Mouse (Mus musculus) left cerebral cortex, postnatal 36 days (tissue): ENCODE measurements at regions not wholly inside any gene's neighbourhood (a gene's known extent, or its start where the extent isn't known, plus 50 kb on each side); places are given as distances from the start of the nearest gene placed in this dataset.

Source experiments
- DNase-seq, 2 experiments: peaks; one replicate each; pipeline ENCODE4 v3.0.0; 2021 to 2022; ENCODE audit warnings: low spot score in 2 of 2, mixed read lengths in 1 of 2
- intact Hi-C: fragments of 180-260 bp; cut with DNase I; formaldehyde crosslinking; loops from one replicate; pipeline ENCODE4 v1.15.1; 2025

DNA sequence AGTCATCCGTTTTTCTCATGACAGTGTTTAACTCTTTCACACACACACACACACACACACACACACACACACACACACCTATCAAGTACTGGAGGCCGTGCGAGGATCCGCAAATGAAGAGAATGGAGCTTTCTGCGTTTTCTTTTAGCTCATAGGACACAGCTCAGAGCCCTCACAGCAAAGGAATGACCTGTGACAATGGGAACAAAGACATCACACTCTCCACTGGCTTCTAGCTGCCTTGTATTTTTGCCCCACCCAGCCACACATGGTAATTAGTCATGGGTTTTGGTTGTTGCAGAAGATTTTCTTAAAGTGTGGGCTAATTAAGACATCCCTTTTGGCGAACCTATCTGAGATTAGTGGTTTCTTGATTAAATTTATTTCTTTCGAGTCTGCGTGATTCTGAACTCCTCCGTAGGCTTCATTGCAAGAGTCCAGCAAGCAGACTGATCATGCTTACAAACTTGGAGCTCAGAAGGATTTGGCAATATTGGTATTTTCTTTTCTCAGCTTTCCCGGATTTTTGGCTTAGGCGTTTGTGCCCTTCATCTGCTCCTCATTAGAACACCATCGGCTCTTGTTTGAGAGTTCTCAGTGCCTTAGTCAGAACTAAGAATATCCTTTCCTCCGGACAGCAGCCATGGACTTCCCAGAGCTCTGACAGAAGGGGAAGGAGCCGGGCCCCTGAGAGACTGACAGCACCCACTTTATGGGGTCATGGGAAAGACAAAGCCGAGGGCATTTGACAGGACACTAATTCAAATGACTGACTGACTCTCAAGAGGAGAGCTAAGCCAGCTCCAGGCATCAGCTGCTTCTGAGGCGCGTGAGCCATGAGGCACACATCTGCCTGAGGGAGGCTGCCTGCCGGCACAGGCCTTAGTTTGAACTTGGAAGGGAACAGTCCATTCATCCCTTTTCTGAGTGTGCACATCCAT lies 158.8 kb downstream of the Cxcl12 start:
- DNase-seq, result no peak
- intact Hi-C loops, result no loop called here

DNA sequence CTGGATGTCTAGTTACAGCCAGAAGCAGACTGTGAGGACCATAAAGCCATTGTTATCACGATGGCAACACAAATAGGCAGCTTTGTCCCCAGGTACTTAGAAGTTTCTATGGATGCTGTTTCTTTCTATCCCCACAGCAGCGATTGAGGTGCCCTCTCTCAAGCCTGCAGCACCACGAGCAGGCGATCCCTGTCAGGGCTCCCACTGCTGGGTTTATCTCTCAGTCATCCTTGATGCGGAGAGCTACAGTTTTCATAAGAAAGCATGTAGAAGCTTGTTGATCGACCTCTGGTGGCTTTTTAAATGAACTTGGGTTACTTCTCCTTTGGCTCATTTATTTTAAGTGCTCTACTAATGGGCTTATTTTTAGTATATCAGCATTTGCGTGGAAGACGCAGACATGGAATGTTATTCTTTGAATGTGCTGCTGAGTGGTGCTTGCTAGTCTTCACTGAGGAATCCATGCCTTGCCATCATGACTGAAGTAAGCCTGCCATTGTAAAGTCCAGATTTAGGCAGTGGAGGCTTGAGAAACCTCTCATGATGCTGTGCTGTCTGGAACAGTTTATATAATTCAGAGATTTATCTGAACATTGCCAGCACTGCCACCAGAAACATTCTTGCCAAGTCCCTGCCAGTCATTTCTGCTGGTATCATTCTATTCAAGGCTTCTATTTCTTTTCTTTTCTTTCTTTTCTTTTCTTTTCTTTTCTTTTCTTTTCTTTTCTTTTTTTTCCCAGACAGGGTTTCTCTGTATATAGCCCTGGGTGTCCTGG lies 161.0 kb downstream of the Cxcl12 start:
- intact Hi-C loops, result no loop called here

DNA sequence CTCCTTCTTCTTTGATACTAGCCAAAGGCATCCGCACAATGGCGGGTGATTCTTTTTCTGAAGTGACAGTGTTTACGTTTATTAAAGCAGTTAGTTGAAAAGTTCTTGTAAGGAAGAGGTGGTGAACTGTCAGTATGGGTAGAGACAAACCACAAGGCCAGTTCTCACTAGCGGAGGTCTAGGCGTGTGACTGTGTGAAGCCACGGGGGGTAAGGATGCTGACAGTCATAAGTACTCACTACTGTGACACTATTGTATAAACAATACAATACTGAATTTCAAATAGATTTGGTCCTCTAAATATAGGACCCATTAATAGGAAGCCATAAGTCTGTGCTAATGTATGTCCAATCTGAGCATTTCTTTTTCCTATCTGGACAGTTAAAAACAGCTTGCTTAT lies 161.9 kb downstream of the Cxcl12 start:
- no peak for DNase-seq

More for the DNA sequence above, 161.0 kb downstream of the Cxcl12 start:
- no peak for DNase-seq

DNA sequence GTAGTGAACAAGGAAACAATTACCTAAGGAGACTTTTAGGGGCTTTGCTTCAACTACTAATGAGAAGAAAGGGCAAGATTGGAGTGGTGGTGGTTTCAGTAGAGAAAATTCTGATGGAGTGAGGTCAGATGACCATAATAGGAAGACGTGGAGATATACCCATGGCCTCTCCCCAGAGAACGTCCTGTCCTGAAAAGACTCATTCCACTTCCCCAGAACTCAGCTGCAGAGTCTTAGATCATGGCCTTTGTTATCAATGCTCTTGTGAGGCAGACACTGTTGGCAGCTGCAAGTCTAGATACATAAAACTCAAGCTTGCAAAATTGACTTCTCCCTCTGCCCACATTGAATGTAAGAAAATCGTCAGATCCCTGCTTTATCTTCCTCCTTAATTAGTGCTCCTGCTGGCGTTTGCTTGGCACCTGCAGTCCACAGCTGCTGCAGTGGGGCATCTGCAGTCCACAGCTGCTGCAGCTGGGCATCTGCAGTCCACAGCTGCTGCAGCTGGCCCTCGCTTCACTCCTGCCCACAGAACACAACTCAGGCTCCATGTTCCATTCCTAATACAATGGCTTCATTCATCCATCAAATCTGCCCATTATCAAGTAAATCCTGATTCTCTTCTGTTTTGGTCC lies 162.5 kb downstream of the Cxcl12 start:
- intact Hi-C loops, result no loop called here
- no peak for DNase-seq

More for the DNA sequence above, 161.9 kb downstream of the Cxcl12 start:
- intact Hi-C loops, result no loop called here

DNA sequence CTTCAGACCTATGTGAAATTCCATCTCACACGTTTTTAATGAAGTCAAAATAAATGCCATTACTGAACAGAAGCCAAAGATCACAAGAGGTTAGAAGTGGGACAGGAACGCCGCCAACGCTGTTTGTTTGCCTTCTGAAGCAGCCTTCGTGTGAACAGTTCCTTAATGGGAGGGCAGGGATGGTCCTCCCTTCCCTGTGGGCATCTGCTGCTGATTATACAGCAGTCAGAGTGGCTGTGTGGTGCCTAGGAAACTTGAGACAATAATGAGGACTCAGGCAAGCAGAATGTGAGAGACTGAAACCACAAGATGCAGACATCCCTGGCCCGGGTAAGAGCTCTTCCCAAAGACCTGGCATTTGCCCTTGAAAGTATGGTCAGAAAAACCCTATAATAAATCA lies 164.3 kb downstream of the Cxcl12 start:
- DNase-seq, result no peak
- intact Hi-C loops, result no loop called here

DNA sequence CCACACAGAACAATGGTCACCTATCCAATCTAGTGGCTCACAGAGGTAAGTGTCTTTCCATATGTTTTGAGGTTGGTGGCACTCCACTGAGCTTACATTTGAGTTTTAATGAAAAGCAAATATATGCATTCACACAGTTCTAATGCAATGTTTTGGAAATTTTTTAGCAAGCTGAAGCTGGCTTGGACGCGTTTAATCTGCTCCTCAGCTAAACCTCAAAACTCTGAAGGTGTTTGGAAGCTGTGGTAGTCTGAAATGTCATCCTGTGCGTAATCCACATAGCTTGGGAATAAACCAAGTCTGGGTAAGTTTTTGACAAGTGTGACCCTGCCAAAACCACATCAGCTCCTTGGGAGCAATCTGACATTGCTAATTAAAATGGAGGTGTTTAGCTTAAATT lies 173.8 kb downstream of the Cxcl12 start:
- intact Hi-C loops, result no loop called here
- DNase-seq, result no peak

DNA sequence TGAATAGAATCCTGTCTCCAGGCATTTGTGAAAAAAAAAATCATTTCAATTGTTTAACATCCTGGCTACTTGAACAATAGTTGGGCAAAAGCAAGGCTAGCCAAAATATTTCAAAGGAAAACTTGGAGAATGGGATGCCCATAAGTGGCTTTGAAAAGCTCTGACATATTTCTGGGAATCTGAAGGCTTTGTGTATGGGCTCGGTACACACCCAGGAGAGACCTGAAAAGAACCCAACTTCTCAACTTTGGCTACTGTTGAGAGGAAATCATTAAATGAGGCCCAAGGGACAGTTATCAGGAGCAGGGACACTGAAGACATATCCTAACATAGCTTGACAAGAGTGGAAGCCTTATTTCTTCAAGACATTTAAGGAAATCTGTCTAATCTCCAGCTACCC lies 179.0 kb downstream of the Cxcl12 start:
- intact Hi-C loops, result no loop called here
- no peak for DNase-seq

DNA sequence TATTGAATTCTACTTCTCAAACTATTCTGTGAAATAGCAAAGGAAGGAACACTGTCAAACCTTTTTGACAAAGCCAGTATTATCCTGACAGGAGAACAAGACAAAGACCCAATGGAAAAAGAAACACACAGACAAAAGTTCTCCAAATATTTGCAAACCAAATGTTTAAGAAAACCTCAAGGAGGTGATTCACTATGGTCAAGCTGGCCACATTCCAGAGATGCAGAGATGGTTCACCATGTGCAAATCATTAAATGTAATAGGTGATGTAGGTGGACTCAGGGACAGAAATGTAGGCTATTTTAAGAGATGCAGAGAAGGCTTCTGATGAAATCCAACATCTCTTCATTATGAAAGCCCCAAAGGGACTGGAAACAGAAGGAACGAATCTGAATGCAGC lies 183.5 kb downstream of the Cxcl12 start:
- DNase-seq, result no peak
- intact Hi-C loops, result no loop called here

DNA sequence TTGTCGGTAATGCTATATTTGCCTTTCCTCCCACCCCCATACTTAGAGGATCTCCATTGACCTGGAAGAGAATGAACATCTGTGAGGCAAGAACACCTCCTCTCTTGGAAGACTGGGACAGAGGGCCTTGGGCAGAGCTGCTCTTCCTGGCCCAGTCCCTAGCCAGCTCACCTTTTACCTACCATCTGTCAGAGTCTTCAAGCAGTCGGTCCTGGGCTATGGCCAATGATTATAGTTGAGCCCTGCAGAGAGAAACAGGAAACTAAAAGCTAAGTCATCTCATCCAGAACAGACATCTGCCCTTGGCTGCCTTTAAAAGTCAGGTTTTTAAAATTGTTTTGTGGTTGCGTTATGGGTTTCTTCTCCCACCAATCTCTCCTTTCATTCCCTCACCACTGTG lies 184.8 kb downstream of the Cxcl12 start:
- DNase-seq, result no peak
- intact Hi-C loops, result no loop called here

DNA sequence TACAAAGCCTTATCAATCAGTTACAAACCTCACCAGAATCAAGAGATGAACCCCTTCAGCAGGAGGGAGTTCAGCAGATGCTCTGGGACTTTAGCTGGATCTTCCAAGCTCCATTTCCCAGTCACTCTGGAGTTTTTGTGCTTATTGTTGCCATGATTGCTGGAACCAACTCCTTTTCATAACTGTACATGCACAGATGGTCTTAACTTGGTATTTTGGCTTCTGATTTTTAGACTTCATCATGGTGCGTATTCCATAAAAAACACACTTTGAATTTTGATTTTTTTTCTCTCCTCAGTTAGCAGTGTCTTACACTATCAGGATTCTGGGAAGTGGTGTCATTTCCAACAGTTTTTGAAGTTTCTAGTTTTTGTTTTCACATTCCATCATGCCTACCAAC lies 187.8 kb downstream of the Cxcl12 start:
- DNase-seq, result no peak
- intact Hi-C loops, result no loop called here

DNA sequence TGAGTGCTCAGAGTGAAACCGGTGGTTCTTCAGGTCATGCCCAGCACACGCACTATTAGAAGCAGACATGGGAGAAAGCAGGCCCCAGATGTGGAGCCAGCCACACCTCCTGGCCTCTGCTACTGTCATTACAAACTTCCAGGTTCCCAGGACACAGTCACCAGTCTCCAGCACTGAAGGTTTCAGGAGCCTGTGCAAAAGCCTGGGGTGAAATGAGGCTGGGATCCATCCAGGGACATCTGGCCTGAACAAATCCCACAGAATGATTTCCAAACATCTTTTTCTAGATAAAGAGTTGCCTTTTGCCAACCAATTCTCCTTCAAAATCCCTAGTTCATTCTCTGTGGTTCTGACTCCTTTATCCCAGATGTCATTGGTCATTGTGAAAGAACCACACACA lies 191.1 kb downstream of the Cxcl12 start:
- DNase-seq, result no peak
- intact Hi-C loops, result no loop called here

DNA sequence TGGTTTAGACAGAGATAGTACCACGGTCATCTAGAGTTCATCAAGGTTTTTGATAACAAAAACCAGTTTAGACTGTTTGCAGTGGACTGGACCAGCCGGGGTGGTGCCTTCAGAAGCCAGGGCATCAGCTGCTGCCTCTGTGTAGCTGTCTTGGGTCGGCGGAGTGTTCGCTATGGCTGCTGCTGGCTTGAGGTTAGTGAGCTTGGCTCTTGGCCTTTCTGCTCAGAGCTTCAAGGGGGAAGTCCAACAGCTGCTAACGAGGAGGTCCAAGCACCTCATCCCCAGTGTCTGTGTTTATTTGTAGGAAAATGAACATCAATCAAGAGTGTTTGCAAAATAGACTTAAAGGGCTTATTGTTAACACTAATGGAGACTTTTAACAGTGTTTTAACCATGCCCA lies 198.2 kb downstream of the Cxcl12 start:
- DNase-seq, result no peak
- intact Hi-C loops, result no loop called here

DNA sequence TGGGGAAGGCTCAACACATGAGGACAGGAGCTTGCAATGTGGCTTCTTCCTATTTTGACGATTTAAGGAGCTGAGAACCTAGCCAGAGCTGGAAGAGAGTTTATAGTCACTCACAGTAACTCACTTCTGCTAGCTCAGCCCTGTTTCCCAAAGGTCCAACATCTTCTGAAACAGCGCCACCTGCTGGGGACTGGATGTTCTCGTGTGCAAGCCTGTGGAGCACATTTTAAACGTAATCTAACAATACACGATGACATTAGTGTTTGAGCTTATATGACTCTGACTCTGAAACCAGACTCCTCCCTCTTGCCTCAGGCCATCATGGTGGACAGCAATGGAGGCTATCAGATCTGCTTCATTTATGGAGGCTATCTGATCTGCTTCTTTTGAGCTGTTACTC lies 207.7 kb downstream of the Cxcl12 start:
- intact Hi-C loops, result no loop called here
- no peak for DNase-seq

DNA sequence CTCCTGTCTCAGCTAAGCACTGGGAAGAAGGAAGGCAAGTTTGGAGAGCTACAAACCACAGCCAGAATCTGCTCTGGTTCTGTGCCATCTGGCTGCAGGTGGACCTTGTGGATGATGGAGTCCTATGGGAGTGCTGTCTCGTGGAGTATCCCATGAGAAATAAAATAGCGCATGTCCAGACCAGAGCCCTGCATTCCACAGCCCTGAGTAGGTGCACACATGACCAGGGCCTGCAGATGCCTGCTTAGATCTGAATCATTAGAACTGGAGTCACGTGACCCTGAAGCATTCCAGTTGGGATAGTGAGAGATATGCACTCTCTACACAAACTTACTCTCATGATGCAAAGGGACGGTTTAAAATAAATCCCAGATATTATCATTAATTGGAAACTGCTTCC lies 211.6 kb downstream of the Cxcl12 start:
- DNase-seq, result no peak
- intact Hi-C loops, result no loop called here

DNA sequence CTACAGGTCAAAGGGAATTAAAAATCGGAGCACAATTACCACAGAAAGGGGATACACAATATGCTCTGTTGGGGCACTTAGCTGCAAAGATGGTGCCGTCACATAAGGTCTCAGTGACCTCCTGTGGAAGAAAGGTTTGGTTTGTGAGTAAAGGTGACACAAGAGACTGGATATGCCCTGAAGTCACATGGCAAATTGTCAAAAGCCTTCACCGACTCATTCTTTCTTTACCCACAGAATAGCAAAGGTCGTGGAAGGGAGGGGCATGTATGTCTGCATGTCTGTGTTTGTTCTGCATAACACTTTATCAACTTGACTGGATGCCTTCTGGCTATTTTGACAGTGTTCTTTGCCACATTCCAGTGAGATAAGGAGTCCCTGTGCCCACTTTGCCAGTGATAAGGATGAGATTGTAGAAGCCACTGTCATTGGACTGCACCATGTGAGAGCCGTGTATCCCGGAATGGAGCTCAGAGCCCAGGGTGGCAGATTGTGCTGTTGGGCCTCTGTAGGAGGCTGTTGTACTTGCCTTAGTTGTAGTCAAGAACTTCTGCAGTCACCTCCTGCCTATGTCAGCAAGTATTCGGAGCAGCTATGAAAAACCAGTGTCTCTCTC lies 222.0 kb downstream of the Cxcl12 start:
- intact Hi-C loops, result no loop called here
- DNase-seq, result no peak

DNA sequence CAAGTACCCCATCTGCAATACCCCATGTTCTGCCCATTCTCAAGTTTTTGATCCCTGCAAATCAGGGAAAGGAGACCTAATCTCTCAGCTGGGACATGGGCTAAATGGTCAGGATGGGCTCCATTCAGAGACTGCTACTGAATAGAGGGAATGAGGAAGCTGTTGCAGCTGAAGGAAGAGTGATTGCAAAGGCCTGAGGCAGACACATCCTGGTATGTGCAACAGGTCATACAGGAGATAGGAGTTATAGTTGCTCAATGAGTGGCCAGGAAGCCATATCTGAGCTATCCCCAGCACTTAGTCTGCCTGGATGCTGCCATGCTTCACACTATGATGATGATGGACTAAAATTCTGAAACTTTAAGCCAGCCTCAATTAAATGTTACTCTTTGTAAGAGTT lies 225.1 kb downstream of the Cxcl12 start:
- DNase-seq, result no peak
- intact Hi-C loops, result no loop called here

DNA sequence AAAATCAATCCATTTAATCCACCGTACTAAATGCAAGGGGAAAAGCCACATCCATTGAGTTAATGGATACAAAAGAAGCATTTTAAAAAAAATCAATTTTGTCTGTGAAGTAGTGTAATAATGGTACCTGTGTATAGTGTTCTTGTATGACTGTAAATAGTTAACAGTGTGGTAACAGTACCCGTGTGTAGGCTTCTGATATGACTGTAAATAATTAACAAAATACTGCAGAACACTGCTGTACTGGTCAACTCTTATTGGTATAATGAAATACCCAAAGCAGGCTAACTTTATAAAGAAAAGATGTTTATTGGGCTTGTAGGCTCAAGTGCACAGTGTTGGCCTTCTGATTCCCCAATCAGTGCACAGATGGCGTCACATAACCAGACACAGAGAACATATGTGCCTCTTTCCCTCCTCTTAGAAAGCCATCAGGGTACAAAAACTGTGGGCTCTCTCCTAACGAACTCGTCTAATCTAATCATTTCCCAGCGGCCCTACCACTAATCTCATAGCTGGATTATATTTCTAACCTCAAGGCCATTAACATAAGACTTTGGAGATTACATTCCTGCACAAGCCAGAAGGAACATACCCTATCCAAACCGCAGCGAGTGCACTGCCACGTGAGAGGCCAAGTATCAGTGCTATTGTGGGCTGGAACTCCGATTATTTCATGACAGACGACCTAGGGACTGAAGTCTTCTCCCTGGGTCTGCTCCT lies 237.4 kb downstream of the Cxcl12 start:
- intact Hi-C loops, result no loop called here
- DNase-seq, result no peak

DNA sequence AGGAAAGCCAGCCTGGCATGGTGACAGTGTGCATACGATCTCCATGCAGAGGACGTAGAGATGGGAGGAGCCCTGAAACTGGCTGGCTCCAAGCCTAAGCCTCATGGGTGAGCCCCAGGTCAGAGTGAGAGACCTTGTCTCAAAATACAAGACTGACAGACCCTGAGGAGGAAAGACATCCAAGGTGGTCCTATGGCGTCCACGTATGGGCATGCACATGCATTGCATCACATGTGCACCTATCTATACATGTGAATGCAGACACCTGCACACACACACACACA lies 237.9 kb downstream of the Cxcl12 start:
- DNase-seq, result no peak

DNA sequence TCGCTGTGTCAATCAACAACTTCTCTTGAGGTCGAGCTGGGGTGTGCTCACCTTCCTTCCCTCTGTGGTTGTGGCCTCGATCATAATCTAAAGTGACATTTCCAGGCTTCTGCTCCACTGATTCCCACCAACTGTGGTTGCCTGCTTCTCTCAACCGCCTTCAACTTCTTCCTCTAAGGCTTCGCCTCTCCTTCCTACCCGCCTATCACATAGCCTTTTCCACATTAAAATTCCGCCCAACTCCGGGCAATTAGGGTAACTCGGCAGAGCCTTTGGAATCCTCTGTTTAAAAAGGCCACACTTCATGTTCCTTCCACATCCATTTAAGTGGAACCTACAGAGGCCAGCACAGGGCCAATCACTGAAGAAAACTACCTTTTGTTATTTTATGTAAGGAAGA lies 238.4 kb downstream of the Cxcl12 start:
- DNase-seq, result no peak
- intact Hi-C loops, result no loop called here

More for the DNA sequence above, 237.9 kb downstream of the Cxcl12 start:
- intact Hi-C loops, result no loop called here
